Mouse (Mus musculus) ES-Bruce4 (cell line): ENCODE measurements at regions not wholly inside any gene's neighbourhood (a gene's known extent, or its start where the extent isn't known, plus 50 kb on each side); places are given as distances from the start of the nearest gene placed in this dataset.

ENCODE experiments used
- CTCF ChIP-seq: IDR thresholded peaks from one replicate; pipeline ENCODE4 v1.8.1; 2011; ENCODE audit warnings: low read depth, low read length
- EP300 ChIP-seq: IDR thresholded peaks from 2 replicates; pipeline ENCODE4 v1.6.1; 2011; ENCODE audit warnings: low read depth, low read length; ENCODE audit not compliant: insufficient read depth
- POLR2A ChIP-seq: IDR thresholded peaks from one replicate; pipeline ENCODE4 v1.8.1; 2011; ENCODE audit warnings: low read length; ENCODE audit not compliant: insufficient read depth

- TF ChIP-seq CTCF (no peak), POLR2A (no peak), EP300 (no peak)
Observed at GRCm38 (mm10) chr8:47769452-47769851, 52.5 kb upstream of the Cldn24 start.
